Mouse (Mus musculus): ENCODE measurements around the gene Them4.
"Not testable (repeated sequence)": the region's sequence is repeated elsewhere in the genome, so short reads cannot be mapped to it uniquely, and the experiment has no call there.

Them4 gene

DNA sequence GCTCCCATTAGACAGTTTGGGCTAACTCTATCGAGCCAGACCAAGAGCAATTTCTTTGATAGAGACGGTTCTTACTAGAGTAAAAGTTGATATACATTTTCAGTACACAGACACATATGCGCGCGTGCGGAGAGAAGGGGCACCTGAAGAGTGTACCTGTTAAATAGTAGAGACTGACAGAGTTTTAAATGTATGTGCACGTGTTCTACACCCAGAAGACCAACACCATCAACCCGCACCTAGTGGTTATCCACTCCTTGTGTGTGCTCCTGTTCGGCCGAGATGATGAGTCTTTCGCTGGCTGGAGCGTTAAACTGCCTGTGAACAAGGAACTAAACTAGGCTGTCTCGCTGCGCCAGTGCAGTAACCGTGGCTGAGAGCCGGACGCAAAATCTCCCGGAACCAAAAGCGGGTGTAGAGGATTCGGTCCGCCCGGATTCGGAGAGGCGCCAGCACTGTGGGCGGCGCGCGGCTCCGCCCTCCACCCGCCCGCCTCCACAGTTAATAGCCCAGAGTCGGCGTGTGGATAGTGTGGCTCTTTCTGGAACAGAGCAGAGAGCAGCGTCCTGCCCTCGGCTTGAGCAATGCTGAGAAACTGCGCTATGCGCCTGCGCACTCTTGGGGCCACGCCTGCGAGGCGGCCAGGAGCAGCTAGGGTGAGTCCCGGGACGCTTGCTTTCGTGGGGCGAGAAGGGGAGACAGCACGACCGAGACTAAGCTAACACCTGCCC, at the start of gene Them4:
Gene Them4, plus strand, starts transcription at position 457 of the 731 bp plus-strand sequence.
- peak; percentile 84 to 85 for DNase-seq

DNA sequence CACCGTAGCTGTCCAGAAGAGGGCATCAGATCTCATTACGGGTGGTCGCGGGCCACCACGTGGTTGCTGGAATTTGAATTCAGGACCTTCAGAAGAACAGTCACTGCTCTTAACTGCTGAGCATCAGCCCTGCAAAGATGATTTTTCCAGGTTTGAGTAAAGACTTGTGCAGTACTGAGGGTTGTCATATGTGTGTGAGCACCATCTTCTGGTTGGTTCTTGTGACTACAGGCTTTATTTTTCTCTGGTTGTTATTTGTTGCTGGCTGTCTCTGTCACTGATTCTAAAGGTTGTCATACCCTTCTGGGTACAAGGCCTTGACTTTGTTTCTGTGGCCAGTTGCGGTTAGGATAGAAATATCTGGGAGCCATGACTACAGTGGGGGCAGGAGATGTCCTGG, 49.3 kb upstream of the Them4 start:
- no peak for DNase-seq

DNA sequence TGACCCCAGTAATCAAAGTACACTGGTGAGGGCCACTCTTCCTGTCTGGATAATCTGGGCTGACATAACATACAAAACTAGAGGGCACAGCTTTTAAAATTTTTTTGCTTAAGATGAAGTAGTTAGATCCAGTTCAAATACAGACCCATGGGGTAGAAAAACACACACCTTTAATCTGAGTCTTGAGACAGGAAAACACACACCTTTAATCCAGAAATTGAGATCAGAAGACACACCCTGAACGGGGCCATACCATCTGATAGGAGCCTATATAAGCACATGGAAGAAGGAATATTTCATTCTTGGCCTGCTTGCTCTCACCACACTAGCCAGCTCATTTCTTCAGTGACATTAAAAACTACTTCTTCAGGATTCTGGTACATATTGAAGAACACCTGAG, 46.2 kb upstream of the Them4 start, which contains the start of gene Gm4778:
Gene Gm4778, plus strand, starts transcription at position 301 of the 400 bp plus-strand sequence.
- DNase-seq, result not testable (repeated sequence)

DNA sequence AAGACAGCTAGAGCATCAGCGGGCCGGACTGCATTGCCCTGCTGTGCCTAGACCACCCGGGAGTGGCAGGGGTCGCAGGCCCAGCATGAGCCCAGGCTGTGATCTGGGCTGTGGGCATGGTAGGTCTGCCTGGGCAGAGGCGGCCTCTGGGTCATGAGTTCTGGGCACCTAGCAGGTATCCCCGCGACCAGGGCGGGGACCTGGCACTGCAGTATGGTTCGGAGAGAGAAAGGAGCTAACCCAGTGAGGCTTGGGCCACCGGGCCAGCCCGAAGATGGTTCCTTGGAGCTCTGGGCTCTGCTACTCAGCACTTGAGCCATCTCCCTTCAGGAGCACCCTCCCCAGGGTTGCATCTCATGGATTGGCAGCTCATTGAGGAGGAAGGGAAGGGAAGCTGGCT, 33.9 kb upstream of the Them4 start:
- DNase-seq, result no peak

DNA sequence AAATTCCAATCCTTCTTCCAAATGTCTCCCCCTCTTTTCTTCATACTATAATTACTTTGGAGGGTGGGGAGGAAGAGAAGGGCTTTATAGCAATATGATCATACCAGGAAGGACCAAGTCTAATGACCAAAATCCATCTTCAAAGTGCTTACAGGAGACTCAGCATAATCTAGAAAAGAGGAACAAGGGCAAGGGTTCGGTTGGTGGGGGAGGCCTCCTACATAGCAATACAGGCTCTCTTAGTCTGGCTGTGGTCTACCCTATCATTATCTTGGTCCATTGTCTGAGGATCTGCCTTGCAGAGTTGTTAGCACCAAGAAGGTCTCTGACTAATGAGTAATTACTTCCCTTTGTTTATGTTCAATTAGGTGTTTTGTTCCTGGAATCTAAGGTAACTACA, 4.4 kb upstream of the Them4 start:
- no peak for DNase-seq

DNA sequence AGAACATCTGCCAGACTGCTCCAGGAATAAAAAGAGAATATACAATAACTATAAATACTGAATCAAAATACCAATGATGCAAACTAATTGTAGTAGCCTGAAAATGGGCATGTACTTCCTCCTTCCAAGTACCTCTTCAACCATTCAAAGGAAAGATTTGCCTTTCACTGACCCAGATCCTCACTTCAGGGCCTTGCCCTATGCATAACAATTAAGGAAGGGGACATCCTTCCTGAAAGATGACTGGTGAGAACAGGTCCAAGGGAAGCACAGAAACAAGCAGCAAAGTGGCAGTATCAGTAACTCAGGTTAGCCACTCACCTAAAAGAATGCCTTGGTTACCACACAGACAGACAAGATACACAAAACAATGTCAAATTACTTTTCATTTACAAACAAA, 2.9 kb upstream of the Them4 start:
- DNase-seq, result no peak

DNA sequence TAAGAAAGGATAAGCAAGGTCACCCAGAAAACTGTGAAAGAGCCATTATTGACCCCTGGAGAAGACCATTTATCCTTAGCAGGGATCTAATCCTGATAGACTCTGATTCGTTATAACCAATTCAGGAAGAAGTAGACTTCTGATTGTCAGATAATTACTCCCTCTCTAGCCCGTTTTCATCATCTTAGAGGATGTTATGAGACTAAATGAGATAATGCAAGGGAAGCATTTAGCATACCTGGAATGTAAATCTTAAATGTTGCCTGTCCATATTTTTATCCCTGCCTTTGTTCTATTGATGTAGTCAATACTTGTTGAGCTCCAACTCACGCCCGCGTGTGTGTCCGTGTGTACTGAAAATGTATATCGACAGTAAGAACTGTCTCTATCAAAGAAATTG, 602 bp downstream of the Them4 start:
- DNase-seq, result no peak

DNA sequence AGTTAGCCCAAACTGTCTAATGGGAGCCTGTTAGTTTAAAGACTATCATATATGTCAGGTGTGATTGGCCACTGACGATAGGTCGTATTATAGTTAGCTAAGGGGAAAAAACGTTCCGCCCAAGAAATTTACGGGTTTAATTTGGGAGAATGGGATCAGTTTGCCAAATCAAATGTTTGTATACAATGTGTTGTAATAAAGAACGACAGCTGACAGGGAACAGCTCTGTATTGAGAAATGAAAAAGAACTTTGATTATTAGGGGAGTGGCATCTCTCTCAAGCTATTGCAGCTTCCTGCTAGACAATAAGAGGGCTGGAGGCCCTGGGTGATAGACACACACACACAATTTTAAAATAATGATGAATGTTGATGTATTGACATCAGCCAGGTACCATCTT, 1.0 kb downstream of the Them4 start:
- no peak for DNase-seq

DNA sequence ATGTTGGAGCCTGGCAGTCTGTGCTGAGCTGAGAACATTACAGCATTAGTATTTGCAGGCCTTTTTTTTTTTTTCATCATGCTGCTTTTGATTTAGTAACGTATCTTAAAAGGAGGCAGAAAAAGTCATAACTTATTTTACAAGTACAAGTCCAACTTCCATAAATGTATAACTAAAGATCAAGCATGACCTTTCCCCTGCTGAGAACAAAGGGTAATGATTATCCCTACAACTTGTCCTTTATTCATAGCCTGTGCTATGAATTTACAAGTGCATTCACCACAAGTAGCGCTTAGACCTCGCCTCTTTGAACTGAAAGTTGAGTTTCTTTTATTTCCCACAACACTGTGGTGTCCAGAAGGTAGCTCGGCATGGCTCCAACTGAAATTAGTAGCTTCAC, 1.5 kb downstream of the Them4 start:
- no peak for DNase-seq

DNA sequence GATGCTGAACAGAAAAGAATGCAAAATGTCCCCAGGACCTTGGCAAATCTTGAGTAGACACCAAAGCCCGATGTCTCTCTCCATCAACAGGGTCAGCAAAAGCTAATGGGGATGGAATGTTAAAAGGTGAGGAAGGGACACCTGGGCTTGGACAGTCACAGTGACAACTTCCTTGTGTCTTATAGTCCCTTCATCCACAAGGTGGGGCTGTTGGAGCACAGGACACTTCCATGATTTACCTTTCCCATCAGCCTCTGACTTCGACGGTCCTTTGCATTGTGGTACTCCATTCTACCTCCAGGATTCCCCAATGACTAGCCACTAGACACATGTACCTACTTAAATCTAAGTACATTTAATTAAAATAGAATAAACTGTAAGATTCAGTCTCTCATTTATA, 18.8 kb downstream of the Them4 start:
- DNase-seq, result no peak

DNA sequence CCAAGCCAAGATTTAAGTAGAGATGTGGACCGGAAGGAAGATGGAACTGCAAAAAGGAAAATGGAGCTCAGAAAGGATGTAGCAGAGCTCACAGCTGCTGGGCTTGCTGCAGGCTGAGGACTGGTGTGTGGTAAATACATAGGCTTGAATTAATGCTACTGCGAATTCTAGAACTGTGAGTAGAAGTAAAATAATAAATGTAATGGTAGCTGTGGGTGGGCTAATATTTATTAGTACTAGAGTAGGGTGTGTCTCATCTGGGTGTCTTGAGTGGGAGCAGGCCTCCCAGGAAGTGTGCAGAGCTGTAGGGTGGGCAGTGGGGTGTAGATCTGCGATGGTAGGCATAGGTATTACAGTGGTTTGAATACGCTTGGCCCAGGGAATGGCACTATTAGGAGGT, 24.6 kb downstream of the Them4 start:
- DNase-seq, result no peak

DNA sequence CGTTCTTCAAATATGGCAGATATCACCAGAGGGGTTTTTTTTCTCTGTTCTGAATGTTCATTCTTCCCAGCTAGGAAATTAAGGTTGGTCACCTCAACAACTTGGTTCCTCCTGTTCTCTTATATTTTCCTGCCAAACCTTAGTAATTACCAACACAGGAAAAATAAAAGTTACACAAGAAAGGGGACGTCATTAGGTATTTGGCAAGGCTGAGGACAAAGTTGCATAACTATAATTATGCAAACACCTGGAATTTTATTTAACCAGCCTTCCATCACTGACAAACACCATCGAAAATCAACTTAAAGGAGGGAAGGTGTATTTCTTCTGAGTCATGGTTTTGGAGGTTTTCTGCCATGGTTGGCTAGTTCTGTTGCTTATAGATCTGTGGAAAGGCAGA, 28.6 kb downstream of the Them4 start:
- no peak for DNase-seq

DNA sequence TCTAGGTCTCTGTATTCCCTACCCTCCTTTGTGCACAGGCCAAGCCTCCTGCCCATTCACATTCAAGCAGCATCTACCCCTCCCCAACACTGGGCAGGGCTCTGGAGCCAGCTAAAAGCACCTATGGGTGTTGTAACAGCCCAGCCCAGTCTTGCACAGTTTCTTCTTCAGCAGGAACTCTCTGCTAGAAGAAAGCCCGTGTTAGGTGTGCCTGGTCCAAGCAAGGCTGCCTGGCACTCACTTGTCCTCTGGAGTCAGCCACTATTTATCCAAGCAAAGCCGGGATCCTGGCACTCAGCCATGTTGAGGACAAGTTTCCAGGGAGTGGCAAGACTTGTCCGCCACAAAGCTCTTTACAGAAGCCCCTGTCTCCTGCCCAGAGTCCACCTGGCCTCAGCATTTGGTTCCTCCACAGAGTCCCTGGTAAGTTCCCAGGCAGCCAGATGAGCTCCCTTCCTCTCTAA, 32.1 kb downstream of the Them4 start, which contains the start of gene Them5:
Gene Them5, plus strand, starts transcription at position 141 of the 464 bp plus-strand sequence.
- no peak for DNase-seq

DNA sequence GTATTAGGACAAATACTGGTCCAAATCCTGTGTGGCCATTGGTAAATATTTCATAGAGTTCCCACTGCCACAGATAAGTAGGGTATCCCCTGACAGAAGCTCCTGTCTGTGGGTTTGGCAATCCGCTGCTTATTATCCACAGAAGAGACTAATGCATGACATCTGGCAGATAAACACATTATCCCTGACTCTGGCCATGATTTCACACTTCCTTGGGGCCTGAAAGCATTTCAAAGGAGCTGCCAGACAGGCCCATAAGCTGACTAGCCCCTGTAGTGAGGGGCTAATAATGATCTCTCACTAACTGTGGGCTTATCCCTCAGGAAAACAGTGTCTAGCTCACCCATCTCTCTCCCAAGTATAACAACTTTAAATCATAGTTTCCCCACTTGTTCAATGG, 32.7 kb downstream of the Them4 start:
- DNase-seq, result no peak

DNA sequence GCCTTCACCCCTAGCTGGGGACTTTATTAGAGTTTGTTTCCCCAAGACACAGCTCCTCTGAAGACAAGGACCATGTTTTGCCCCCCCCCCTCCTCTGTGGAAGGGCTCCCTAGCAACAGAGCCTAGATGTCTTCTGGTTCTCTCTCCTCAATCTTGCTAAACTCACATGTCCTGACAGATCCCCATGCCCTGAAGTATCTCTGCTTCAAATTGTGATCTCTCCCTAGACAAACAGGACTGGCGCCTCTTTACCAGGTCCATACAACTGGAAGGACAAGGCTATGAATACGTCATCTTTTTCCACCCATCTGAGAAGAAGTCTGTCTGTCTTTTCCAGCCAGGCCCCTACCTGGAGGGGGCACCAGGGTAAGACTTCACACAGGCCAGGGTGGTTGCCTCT, 34.3 kb downstream of the Them4 start:
- DNase-seq, result no peak

DNA sequence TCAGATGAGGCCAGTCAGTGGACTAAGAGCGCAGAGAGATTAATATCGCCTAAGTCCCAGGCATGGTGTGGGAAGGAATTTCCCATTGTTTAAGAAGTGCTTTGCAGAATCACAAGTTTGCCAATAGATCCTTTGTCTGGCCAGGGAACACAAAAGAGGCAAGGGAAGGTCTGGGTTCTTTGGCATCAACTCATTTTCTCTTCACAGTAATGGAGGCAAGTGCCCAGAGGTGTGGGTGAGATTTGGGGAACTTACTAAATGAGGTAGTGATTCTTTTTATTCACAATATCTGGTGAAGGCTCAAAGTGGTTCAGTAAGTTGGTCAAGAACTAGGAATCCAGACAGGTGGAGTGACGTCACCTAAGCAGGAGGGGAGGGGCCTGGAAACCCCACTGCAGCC, 35.0 kb downstream of the Them4 start:
- no peak for DNase-seq

DNA sequence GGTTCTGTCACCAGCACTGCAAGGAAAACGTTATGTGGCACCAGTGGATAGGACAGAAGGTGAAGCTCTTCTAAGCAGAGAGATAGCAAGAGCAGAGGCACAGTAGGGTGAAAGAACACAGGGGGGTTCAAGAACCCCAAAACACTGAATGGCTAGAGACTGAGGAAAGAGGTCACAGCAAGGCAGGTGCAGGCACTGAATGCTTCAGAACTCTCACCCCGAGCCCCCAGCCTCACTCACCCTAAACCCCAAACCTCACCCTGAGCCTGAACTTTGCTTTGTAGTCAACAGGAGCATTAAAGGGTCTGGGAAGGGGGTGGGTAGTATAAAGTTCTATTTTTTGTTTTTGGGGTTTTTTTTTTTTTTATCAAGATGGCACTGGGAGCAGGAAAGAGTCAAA, 38.3 kb downstream of the Them4 start:
- no peak for DNase-seq

DNA sequence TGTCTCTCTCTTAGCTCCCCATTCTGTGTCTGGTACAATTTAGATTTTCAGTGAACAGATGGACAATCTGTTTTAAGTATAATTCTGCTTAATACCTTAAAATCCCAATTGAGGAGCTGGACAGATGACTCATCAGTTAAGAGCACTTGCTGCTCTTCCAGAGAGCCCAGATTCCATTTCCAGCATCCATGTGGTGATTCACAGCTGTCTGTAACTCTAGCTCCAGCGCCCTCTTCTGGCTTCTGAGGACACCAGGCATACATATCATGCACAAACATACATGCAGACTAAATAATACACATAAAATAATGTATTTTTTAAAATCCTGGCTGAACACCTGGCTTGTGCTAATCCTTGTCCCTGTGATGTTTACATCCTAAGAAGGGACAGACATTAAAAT, 50.9 kb downstream of the Them4 start:
- DNase-seq, result no peak

DNA sequence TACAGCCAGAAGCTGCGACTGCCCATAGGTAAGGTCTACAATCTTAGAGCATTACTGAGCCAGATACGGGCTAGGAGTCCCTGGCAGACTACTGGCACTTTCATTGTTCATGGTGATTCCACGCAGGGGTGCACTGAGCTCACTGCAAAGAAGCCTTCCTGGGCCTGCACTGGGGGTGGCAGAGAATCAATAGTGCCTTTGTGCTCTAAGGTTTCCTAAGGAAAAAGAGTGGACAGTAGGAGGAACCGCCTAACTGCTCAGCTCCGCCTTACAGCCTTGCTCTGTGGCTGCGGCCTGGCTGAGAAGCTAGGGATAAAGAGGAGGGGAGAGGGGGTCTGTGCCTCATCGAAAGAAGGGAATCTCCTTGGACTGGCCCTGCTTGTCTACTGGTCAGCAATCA, 52.2 kb downstream of the Them4 start, which contains the start of gene C2cd4d:
Gene C2cd4d, plus strand, starts transcription at position 301 of the 400 bp plus-strand sequence.
- no peak for DNase-seq

DNA sequence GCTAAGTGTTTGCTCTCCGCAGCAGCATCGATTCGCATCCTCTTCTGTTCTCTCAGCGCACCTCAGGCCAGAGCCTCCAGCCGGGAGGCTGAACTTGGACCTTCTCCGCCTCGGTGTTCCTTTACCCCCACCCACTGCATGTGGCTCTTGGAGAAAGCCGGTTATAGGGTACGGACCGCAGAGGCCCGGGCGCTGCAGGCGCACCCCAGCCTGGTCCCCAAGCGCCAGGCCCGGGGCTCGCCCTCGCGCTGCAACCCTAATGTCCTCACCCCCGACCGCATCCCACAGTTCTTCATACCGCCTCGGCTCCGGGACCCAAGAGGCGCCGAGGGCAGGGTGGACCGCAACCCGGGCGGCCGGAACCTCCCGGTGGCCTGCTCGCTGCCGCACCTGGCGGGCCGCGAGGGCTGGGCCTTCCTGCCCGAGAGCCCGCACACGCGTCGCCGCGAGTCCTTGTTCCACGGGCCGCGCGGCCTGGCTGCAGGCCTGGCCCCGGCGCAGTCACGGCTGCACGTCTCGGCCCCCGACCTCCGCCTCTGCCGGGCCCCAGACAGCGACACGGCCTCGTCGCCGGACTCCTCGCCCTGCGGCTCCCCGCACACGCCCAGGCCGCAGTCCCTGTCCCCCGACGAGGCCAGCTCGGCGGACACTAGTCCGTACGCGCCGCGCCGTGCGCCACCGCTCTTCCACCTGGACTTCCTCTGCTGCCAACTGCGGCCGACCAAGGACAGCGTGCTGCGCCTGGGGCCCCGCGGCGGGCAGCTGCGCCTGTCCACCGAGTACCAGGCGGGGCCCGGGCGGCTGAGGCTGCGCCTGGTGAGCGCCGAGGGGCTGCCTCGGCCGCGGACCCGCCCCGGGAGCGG, 53.6 kb downstream of the Them4 start:
- DNase-seq, result no peak

DNA sequence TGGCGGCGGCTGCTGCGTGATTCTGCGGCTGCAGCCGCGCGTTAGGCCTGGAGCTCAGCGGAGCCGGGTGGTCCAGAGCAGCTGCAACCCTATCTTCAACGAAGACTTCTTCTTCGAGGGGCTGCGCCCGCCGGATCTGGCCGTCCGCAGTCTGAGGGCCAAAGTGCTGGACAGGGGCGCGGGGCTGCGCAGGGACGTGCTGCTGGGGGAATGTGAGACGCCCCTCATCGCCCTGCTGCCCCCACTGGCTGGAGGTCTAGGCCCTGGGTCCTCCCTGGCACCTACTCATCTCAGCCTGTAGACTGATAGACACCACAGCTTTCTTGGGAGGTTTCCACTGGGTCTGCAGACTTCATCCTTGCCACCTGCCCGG, 54.3 kb downstream of the Them4 start:
- DNase-seq, result no peak

DNA sequence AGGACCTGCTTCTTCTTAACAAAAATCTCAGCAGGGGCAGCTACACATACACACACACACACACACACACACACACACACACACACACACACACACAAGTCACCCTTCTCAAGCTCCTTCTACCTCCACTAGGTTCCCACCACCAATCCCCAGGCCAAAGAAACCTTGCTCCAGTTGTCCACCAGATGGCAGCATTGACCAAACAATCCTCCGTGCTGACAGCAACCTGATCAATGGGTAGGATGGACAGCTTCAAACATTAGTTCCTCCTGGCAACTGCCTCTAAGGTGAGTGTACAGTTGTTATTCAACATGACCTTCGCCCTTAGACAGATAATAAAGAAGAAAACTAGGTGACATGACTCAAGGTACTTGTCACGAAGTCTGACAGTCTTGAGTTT, 56.9 kb downstream of the Them4 start:
- peak in 1 of 2 experiments; percentile 67 for DNase-seq

DNA sequence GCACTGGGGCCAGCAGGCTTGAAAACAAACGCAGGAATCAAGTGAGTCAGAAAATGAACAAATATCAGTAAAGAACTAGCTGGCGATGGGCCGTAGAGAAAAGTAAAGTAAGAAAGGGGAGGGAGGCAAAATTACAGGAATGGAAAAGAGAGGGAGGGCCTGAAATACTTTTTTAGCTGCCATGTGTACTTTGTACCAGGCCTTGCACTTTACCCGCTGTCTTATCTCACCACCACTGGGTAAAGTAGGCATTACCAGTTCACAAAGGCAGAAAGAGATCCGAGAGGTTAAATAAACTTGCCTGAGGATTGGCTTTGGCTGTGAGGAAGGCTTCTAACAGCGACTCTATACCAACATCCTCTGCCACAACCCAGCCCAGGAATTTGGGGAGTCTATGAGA, 57.6 kb downstream of the Them4 start:
- no peak for DNase-seq

DNA sequence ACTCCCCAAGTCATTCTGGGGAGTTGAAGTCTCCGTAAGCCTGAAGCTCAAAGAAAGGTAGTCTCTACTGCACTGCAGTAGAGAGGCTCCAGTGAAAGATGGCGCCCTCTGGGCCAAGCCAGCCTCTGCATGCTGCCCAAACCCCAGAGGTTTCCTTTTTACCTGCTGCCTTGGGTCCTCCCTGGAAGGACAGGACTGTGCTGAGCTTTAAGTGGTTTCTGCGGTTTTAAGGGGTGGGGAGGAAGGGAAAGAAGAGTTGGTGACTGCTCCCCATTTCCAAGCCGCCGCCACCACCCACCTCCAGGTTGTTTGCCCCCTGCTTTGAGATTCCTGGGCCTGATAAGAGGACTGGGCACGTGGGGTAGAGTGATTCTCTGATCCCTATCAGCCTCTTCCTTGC, 58.7 kb downstream of the Them4 start:
- DNase-seq, result no peak
